Mouse (Mus musculus): Measurements from ENCODE around the gene Cmtr1. TPM values are rescaled to one million over a fixed set of nuclear protein-coding genes. Genes with fewer than 3 reads are reported as not detected.

The Cmtr1 gene
- total and polyA plus RNA-seq, 3 experiments: 47.3 to 99.6 (median 77.9) TPM

DNA sequence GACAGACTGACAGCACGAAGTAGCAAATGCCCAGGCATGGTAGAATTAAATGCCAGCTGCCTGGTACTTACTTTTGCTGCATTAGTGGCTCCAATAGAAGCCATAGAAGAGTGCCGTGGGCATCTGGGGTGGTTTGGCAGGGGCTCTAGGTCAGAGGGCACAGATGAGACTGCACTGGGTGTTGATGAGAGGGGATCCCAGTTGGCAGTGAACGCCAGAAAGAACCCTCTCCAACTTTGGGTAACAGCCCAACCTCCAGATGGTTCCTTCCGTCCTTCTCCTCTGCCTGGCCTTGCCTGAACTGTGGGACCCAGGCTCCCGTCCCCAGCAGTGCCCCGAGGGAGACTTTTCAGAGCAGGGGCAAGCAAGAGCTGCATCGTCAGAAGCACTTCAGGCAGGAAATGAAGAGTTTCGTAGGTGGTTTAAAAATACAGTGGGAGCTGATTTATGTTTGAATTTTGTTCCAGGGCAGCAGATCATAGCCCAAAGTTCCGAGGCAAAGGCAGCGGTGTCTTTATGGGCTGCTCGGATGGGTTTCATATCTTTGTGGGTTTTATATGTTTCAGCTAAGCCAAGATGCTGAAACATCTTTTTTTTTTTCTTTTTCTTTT is 60.5 kb downstream of the Cmtr1 start:
- peaks cover 6% of the 10 kb centered on the region for H3K79me2 ChIP-seq (ENCODE audit: control insufficient read depth, insufficient read depth, low read length, poor library complexity)
- DNase-seq (ENCODE audit: low read depth, low spot score): no peak
- H3K9me3 ChIP-seq (replicated peaks; ENCODE audit: insufficient read depth, low read length): no peaks in the 10 kb centered on the region
- peaks cover 4 to 19% of the 10 kb centered on the region in 2 experiments; a peak in 3 of 4 replicates for H3K4me1 ChIP-seq (ENCODE audit: control insufficient read depth in 1 of 2, insufficient read depth in 2 of 2, low read length in 2 of 2)
- H3K27ac ChIP-seq (ENCODE audit: control insufficient read depth, low read depth, low read length): no peak overlapping the region
- no peaks in the 10 kb centered on the region for H3K27me3 ChIP-seq (ENCODE audit: control insufficient read depth in 1 of 2, insufficient read depth in 2 of 2, low read length in 2 of 2)
- no peak overlapping the region for H3K9ac ChIP-seq (ENCODE audit: control insufficient read depth, low read depth, low read length, poor library complexity, severe bottlenecking)
- TF ChIP-seq MAZ (IDR thresholded peaks at IDR 0.05; ENCODE audit: low read depth, low read length) (no peak), TBP (IDR thresholded peaks at IDR 0.05; ENCODE audit: low read depth, low read length) (no peak), RCOR1 (IDR thresholded peaks at IDR 0.05; ENCODE audit: low read depth, low read length) (no peak), GABPA (IDR thresholded peaks at IDR 0.05; ENCODE audit: low read depth, low read length) (no peak), SMC3 (IDR thresholded peaks at IDR 0.05; ENCODE audit: low read depth, low read length) (no peak), MAX (IDR thresholded peaks at IDR 0.05; ENCODE audit: low read length) (no peak), GATA1 (IDR thresholded peaks at IDR 0.05; ENCODE audit: low read depth, low read length) (no peak), UBTF (IDR thresholded peaks at IDR 0.05; ENCODE audit: borderline replicate concordance, insufficient read depth, low read depth, low read length) (no peak), SIN3A (IDR thresholded peaks at IDR 0.05; ENCODE audit: low read length) (no peak), POLR2AphosphoS2 (IDR thresholded peaks at IDR 0.05; ENCODE audit: low read length) (no peak), EP300 (IDR thresholded peaks at IDR 0.05; ENCODE audit: low read depth in 1 of 2, low read length in 2 of 2) (no peak), USF1 (IDR thresholded peaks at IDR 0.05; ENCODE audit: low read depth, low read length) (no peak), USF2 (IDR thresholded peaks at IDR 0.05; ENCODE audit: borderline replicate concordance in 1 of 2, insufficient read depth in 1 of 2, low read depth in 1 of 2, low read length in 2 of 2) (no peak)
- H3K36me3 ChIP-seq (ENCODE audit: control insufficient read depth in 1 of 2, insufficient read depth in 2 of 2, low read length in 2 of 2): peaks cover 0 to 10% of the 10 kb centered on the region in 2 experiments; a peak in 2 of 4 replicates
- no peak overlapping the region for H3K4me3 ChIP-seq (ENCODE audit: control insufficient read depth in 1 of 2, insufficient read depth in 1 of 2, low read depth in 2 of 2, low read length in 2 of 2)

DNA sequence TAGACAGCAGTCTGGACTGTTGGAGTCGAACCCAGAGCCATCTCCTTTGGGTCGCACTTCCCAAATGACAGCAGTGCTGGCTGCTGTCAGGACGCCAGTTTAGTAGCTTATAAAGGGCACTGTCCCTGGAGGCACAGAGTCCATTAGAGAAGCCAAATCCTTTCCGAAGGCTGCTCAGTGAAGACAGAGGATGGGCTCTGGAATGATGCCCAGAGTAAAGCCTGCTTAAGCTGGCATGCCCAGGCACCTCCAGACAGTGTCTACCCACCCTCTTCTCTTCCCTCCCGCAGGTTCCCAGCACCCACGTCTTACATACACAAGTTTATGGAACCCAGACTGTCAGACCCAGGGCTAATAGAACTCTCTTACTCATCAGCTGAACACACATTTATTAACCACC is 64.2 kb downstream of the Cmtr1 start:
- Histone ChIP-seq H3K9me3 (replicated peaks; ENCODE audit: insufficient read depth, low read length) (no peaks in the 10 kb centered on the region), H3K9ac (ENCODE audit: control insufficient read depth, low read depth, low read length, poor library complexity, severe bottlenecking) (no peak overlapping the region), H3K4me3 (ENCODE audit: control insufficient read depth in 1 of 2, insufficient read depth in 1 of 2, low read depth in 2 of 2, low read length in 2 of 2) (no peak overlapping the region), H3K27me3 (ENCODE audit: control insufficient read depth in 1 of 2, insufficient read depth in 2 of 2, low read length in 2 of 2) (no peaks in the 10 kb centered on the region), H3K36me3 (ENCODE audit: control insufficient read depth in 1 of 2, insufficient read depth in 2 of 2, low read length in 2 of 2) (0 out of 4 replicates have a peak, but pooled peaks cover 0 to 3% of the 10 kb centered on the region in 2 experiments), H3K4me1 (ENCODE audit: control insufficient read depth in 1 of 2, insufficient read depth in 2 of 2, low read length in 2 of 2) (peaks cover 2 to 11% of the 10 kb centered on the region in 2 experiments), H3K27ac (ENCODE audit: control insufficient read depth, low read depth, low read length) (no peak overlapping the region), H3K79me2 (ENCODE audit: control insufficient read depth, insufficient read depth, low read length, poor library complexity) (no peaks in the 10 kb centered on the region)
- TF ChIP-seq ELF1 (IDR thresholded peaks at IDR 0.05; ENCODE audit: low read depth, low read length): no peak
- no peak for TF ChIP-seq TCF12 (IDR thresholded peaks at IDR 0.05; ENCODE audit: low read depth, low read length)
- TF ChIP-seq ETS1 (IDR thresholded peaks at IDR 0.05; ENCODE audit: low read depth, low read length): no peak
- no peak for TF ChIP-seq SIN3A (IDR thresholded peaks at IDR 0.05; ENCODE audit: low read length)
- TF ChIP-seq NRF1 (IDR thresholded peaks at IDR 0.05; ENCODE audit: insufficient read depth, low read depth, low read length, poor library complexity, severe bottlenecking): no peak
- TF ChIP-seq USF1 (IDR thresholded peaks at IDR 0.05; ENCODE audit: low read depth, low read length): no peak
- TF ChIP-seq CHD2 (IDR thresholded peaks at IDR 0.05; ENCODE audit: low read length): no peak
- TF ChIP-seq MAFK (IDR thresholded peaks at IDR 0.05; ENCODE audit: borderline replicate concordance, low read depth, low read length): no peak
- no peak for TF ChIP-seq RAD21 (IDR thresholded peaks at IDR 0.05; ENCODE audit: low read depth, low read length)
- TF ChIP-seq E2F4 (IDR thresholded peaks at IDR 0.05; ENCODE audit: borderline replicate concordance, low read depth, low read length): no peak
- no peak for TF ChIP-seq MAX (IDR thresholded peaks at IDR 0.05; ENCODE audit: low read length)
- DNase-seq (ENCODE audit: low read depth, low spot score): no peak
